Mouse (Mus musculus): Measurements from ENCODE around the gene Dusp19.

Gene Dusp19

DNA sequence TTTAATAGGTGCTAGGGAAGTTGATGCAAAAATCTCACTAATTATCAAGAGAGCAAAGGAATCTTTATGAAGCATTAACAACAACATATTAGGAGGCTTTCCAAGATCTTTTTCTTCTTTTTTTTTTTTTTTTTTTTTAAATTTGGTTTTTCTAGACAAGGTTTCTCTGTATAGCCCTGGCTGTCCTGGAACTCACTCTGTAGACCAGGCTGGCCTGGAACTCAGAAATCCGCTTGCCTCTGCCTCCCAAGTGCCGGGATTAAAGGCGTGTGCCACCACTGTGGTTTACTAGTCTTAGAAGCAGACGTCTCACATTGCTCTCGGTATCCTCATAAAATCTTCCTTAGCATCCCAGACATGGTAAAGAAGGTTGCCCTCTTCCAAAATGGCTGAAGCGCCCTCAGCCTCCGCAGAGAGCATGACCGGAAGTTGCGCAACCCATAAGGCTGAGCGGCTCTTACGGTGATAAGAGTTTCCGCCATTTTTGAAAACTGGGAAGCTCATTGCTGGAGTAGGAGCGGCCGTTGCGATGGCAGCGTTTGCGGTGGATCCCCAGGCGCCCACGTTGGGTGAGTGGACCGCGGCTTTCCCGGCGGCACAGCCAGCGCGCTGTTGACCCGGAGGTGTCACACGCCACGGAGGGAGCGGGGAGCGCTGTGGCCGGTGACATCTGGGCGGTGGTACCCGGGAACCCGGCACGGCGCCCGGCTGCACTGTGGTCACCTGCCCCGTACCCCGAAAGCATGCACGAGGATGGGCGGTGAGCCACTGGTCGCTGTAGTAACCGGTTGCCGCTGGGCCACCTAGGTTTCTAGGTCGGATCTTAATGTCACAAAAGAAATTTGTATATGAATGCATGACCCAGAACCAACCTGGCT, 21.8 kb downstream of the Dusp19 start:
- DNase-seq (ENCODE audit: extremely low read depth, low read depth), result peak; percentile 83

DNA sequence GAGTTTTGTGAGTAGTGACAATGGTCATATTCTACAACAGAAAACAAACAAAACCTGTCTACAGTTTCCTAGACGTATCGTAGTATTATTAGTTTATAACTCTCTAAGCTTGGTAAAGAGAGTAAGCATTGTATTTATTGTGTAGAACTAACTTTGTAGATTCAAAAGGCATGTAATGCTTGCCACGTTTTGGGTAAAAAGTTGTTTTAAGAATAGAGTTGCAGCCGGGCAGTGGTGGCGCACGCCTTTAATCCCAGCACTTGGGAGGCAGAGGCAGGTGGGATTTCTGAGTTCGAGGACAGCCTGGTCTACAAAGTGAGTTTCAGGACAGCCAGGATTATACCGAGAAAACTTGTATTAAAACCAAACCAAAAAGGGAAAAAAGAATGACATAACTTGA, 22.6 kb downstream of the Dusp19 start:
- DNase-seq (ENCODE audit: extremely low read depth, low read depth), result no peak

GRCm38 (mm10) chr2:80639864-80640263, 23.0 kb downstream of the Dusp19 start:
- no peak for DNase-seq (ENCODE audit: extremely low read depth, low read depth)

GRCm38 (mm10) chr2:80661414-80661813, 44.6 kb downstream of the Dusp19 start:
- no peak for DNase-seq (ENCODE audit: extremely low read depth, low read depth)

DNA sequence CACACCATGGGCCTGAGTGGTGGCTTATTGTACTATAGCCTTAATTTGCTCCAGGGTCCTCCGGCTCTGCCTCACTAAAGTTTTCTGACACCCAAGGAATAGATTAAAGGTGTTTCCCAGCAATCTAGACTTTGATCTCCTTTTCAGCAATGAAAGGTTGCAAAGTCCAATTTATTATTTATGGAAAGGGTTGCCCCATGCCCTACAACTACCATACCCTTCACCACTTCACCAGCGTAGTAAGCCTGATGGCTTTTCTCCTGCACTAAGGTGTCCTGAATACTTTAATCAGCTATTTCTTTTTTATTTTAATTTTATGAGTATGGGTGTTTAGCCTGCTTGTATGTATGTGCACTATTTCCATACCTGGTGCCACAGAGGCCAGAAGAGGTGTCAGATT, 45.8 kb downstream of the Dusp19 start:
- DNase-seq (ENCODE audit: extremely low read depth, low read depth), result no peak

DNA sequence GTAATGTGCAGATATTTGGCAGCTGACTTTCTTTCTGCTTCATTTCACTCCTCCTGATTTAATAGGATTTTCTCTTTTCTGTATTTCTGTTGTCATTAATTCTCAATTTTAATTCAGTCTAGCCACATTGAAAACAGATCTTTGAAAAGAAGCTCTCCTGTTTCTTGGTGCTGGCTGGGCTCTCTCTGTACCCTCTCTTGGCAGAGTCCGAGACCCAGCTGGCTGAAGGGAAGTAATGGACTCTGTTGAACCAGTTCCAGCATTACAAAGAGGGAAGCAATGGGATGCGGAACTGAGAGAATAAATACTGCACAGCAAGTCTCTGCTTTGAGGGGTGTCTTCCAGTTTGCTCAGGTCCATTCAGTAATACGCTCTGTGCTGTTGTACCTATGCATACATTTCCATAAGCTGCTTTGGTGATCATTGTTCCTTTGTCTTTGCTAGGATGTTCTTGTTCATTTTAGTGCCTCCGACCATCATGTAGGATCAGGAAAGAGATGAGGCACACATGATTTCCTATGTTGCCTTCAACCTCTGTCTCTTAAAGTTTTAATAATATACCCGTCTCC, 50.6 kb downstream of the Dusp19 start:
- DNase-seq (ENCODE audit: extremely low read depth, low read depth), result no peak

DNA sequence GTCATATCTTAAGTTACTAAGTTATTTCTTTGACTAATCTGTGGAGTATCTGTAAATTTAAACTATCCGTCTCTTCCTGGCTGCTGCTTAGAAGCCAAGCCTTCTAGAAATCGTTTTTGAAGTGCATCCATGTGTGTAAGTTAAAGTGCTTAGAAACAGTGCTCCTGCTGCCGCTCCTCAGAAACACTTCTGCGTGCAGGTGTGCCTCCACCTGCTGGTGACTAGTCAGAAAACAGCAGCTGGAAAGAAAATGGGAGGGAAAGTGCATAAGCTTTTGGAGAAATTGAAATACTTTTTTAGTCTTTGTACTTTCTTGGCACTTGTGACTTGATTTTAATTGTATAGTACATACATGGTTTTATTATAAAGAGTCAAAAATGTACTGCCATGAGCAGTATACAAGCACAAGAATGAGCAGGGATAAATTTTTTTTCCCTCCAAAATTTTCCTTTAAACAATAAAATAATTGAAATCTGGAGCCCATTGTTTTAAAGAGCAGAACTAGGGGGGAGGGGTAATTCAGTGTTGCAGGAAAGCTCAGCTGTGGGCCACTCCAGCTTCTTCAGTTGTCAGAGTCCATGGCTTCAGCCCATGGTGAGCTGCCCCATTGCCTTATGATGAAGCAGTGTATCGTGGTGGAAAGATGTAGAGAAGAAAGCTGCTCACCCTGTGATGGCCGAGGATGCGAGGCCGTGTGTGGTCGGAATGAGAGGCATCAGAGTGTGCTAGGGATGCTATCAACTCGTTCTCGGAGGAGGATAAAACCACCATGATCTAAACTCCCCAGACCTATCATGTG, 53.2 kb downstream of the Dusp19 start:
- no peak for DNase-seq (ENCODE audit: extremely low read depth, low read depth)

DNA sequence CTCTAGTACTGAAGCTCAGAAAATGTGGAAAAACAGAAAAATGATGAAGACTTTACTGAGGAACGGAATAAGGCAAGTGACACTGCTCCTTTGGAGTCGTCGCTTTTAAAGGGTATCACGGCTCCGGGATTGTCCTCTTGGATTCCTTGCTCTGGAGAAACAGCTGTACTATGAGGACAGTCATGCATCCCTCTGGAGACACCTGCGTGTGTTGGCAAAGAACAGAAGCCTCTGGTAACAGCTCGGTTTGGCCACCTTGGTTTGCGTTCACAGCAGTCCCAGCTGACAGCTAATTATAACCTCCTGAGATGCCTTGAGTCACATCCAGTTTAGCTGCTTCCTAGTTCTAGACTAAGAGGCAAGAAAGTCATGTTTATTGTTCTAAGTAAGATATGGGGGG, 62.0 kb downstream of the Dusp19 start:
- no peak for DNase-seq (ENCODE audit: extremely low read depth, low read depth)
